Mouse (Mus musculus): ENCODE data around the gene Zcchc10. TPM values are rescaled to one million over a fixed set of nuclear protein-coding genes. Genes with fewer than 3 reads are reported as not detected.
"Not testable (repeated sequence)": the region's sequence is repeated elsewhere in the genome, so short reads cannot be mapped to it uniquely, and the experiment has no call there.

Gene Zcchc10
- total RNA-seq (2014; fragmentation: Nextera tagmentation) (22.6 and 30.5 TPM in 2 replicates), total RNA-seq (2017) (5.1 and 8.8 TPM in 2 replicates), polyA plus RNA-seq (2012) (2.6 and 2.8 TPM in 2 replicates)

GRCm38 (mm10) chr11:53324512-53324968, at the start of gene Zcchc10:
Zcchc10 (plus strand) TSS chr11:53324679.
- DNase-seq (ENCODE audit: low spot score) (peak; percentile 76), ATAC-seq (ENCODE audit: extremely low read depth, insufficient number of reproducible peaks, low FRiP score, poor library complexity, severe bottlenecking) (peak; percentile 87)
- H3K9me3 ChIP-seq (replicated peaks), result no peaks in the 10 kb centered on the region
- no peak for TF ChIP-seq GATA1 (IDR thresholded peaks at IDR 0.05; ENCODE audit: borderline replicate concordance, low read length)
- no peak for TF ChIP-seq CTCF (IDR thresholded peaks at IDR 0.05; ENCODE audit: low read depth, low read length)
- no peak for TF ChIP-seq TAL1 (conservative IDR thresholded peaks at IDR 0.05; ENCODE audit: low read depth, low read length)
- TF ChIP-seq GATA2 (IDR thresholded peaks at IDR 0.05; ENCODE audit: borderline replicate concordance, low read depth, low read length), result no peak
- TF ChIP-seq POLR2AphosphoS5 (IDR thresholded peaks at IDR 0.05; ENCODE audit: insufficient replicate concordance, low read depth, low read length), result no peak
- H3K4me3 ChIP-seq (ENCODE audit: low read depth, low read length), result peak within 1 kb of the TSS; percentile 93
- peaks cover 38% of the 10 kb centered on the region for H3K36me3 ChIP-seq (replicated peaks)
- peaks cover 36% of the 10 kb centered on the region for H3K4me1 ChIP-seq (ENCODE audit: insufficient read depth, low read depth, low read length)
- no peaks in the 10 kb centered on the region for H3K27me3 ChIP-seq (ENCODE audit: insufficient read depth, low read length)

- DNase-seq (ENCODE audit: low spot score) (no peak), ATAC-seq (ENCODE audit: extremely low read depth, insufficient number of reproducible peaks, low FRiP score, poor library complexity, severe bottlenecking) (no peak)
- no peak overlapping the region for H3K4me3 ChIP-seq (ENCODE audit: low read depth, low read length)
- peaks cover 91% of the 10 kb centered on the region for H3K36me3 ChIP-seq (replicated peaks)
- TF ChIP-seq GATA2 (IDR thresholded peaks at IDR 0.05; ENCODE audit: borderline replicate concordance, low read depth, low read length), result no peak
- no peak for TF ChIP-seq CTCF (IDR thresholded peaks at IDR 0.05; ENCODE audit: low read depth, low read length)
- no peak for TF ChIP-seq TAL1 (conservative IDR thresholded peaks at IDR 0.05; ENCODE audit: low read depth, low read length)
- no peak for TF ChIP-seq GATA1 (IDR thresholded peaks at IDR 0.05; ENCODE audit: borderline replicate concordance, low read length)
- TF ChIP-seq POLR2AphosphoS5 (IDR thresholded peaks at IDR 0.05; ENCODE audit: insufficient replicate concordance, low read depth, low read length), result no peak
- H3K4me1 ChIP-seq (ENCODE audit: insufficient read depth, low read depth, low read length), result peaks cover 36% of the 10 kb centered on the region
- no peaks in the 10 kb centered on the region for H3K27me3 ChIP-seq (ENCODE audit: insufficient read depth, low read length)
- H3K9me3 ChIP-seq (replicated peaks), result no peaks in the 10 kb centered on the region
Observed at GRCm38 (mm10) chr11:53275358-53275757, 49.1 kb upstream of the Zcchc10 start.

- H3K27me3 ChIP-seq (ENCODE audit: insufficient read depth, low read length), result no peaks in the 10 kb centered on the region
- peaks cover 43% of the 10 kb centered on the region for H3K4me1 ChIP-seq (ENCODE audit: insufficient read depth, low read depth, low read length)
- TF ChIP-seq GATA1 (IDR thresholded peaks at IDR 0.05; ENCODE audit: borderline replicate concordance, low read length), result no peak
- TF ChIP-seq GATA2 (IDR thresholded peaks at IDR 0.05; ENCODE audit: borderline replicate concordance, low read depth, low read length), result no peak
- peaks cover 90% of the 10 kb centered on the region for H3K36me3 ChIP-seq (replicated peaks)
- no peak overlapping the region for H3K4me3 ChIP-seq (ENCODE audit: low read depth, low read length)
- DNase-seq (ENCODE audit: low spot score) (no peak), ATAC-seq (ENCODE audit: extremely low read depth, insufficient number of reproducible peaks, low FRiP score, poor library complexity, severe bottlenecking) (no peak)
- H3K9me3 ChIP-seq (replicated peaks), result no peaks in the 10 kb centered on the region
Observed at GRCm38 (mm10) chr11:53278411-53278810, 46.1 kb upstream of the Zcchc10 start.

- Histone ChIP-seq H3K4me3 (ENCODE audit: low read depth, low read length) (no peak overlapping the region), H3K36me3 (replicated peaks) (peaks cover 98% of the 10 kb centered on the region), H3K4me1 (ENCODE audit: insufficient read depth, low read depth, low read length) (peaks cover 20% of the 10 kb centered on the region), H3K9me3 (replicated peaks) (no peaks in the 10 kb centered on the region), H3K27me3 (ENCODE audit: insufficient read depth, low read length) (no peaks in the 10 kb centered on the region)
- DNase-seq (ENCODE audit: low spot score) (no peak), ATAC-seq (ENCODE audit: extremely low read depth, insufficient number of reproducible peaks, low FRiP score, poor library complexity, severe bottlenecking) (no peak)
- TF ChIP-seq GATA1 (IDR thresholded peaks at IDR 0.05; ENCODE audit: borderline replicate concordance, low read length), result no peak
- TF ChIP-seq POLR2AphosphoS5 (IDR thresholded peaks at IDR 0.05; ENCODE audit: insufficient replicate concordance, low read depth, low read length), result no peak
- no peak for TF ChIP-seq GATA2 (IDR thresholded peaks at IDR 0.05; ENCODE audit: borderline replicate concordance, low read depth, low read length)
- no peak for TF ChIP-seq TAL1 (conservative IDR thresholded peaks at IDR 0.05; ENCODE audit: low read depth, low read length)
- TF ChIP-seq CTCF (IDR thresholded peaks at IDR 0.05; ENCODE audit: low read depth, low read length), result no peak
Observed at GRCm38 (mm10) chr11:53285885-53286284, 38.6 kb upstream of the Zcchc10 start.

GRCm38 (mm10) chr11:53290187-53290586, 34.3 kb upstream of the Zcchc10 start:
- not testable (repeated sequence) for ATAC-seq (ENCODE audit: extremely low read depth, insufficient number of reproducible peaks, low FRiP score, poor library complexity, severe bottlenecking); H3K4me3 ChIP-seq (ENCODE audit: low read depth, low read length); H3K27me3 ChIP-seq (ENCODE audit: insufficient read depth, low read length); H3K9me3 ChIP-seq (replicated peaks); DNase-seq (ENCODE audit: low spot score)
- Histone ChIP-seq H3K36me3 (replicated peaks) (peaks cover 94% of the 10 kb centered on the region), H3K4me1 (ENCODE audit: insufficient read depth, low read depth, low read length) (peaks cover 23% of the 10 kb centered on the region)

- no peaks in the 10 kb centered on the region for H3K27me3 ChIP-seq (ENCODE audit: insufficient read depth, low read length)
- no peak for TF ChIP-seq CTCF (IDR thresholded peaks at IDR 0.05; ENCODE audit: low read depth, low read length)
- TF ChIP-seq GATA2 (IDR thresholded peaks at IDR 0.05; ENCODE audit: borderline replicate concordance, low read depth, low read length), result no peak
- TF ChIP-seq POLR2AphosphoS5 (IDR thresholded peaks at IDR 0.05; ENCODE audit: insufficient replicate concordance, low read depth, low read length), result no peak
- no peak for TF ChIP-seq GATA1 (IDR thresholded peaks at IDR 0.05; ENCODE audit: borderline replicate concordance, low read length)
- TF ChIP-seq TAL1 (conservative IDR thresholded peaks at IDR 0.05; ENCODE audit: low read depth, low read length), result no peak
- ATAC-seq (ENCODE audit: extremely low read depth, insufficient number of reproducible peaks, low FRiP score, poor library complexity, severe bottlenecking) (no peak), DNase-seq (ENCODE audit: low spot score) (no peak)
- peaks cover 91% of the 10 kb centered on the region for H3K36me3 ChIP-seq (replicated peaks)
- H3K9me3 ChIP-seq (replicated peaks), result no peaks in the 10 kb centered on the region
- no peak overlapping the region for H3K4me3 ChIP-seq (ENCODE audit: low read depth, low read length)
- H3K4me1 ChIP-seq (ENCODE audit: insufficient read depth, low read depth, low read length), result peaks cover 25% of the 10 kb centered on the region
Observed at GRCm38 (mm10) chr11:53290871-53291270, 33.6 kb upstream of the Zcchc10 start.

GRCm38 (mm10) chr11:53294441-53294840, 30.0 kb upstream of the Zcchc10 start:
- Histone ChIP-seq H3K4me3 (ENCODE audit: low read depth, low read length) (no peak overlapping the region), H3K4me1 (ENCODE audit: insufficient read depth, low read depth, low read length) (peaks cover 44% of the 10 kb centered on the region), H3K27me3 (ENCODE audit: insufficient read depth, low read length) (no peaks in the 10 kb centered on the region), H3K9me3 (replicated peaks) (no peaks in the 10 kb centered on the region), H3K36me3 (replicated peaks) (peaks cover 85% of the 10 kb centered on the region)
- DNase-seq (ENCODE audit: low spot score), result no peak
- ATAC-seq (ENCODE audit: extremely low read depth, insufficient number of reproducible peaks, low FRiP score, poor library complexity, severe bottlenecking), result no peak
- TF ChIP-seq POLR2AphosphoS5 (IDR thresholded peaks at IDR 0.05; ENCODE audit: insufficient replicate concordance, low read depth, low read length), result no peak
- no peak for TF ChIP-seq GATA1 (IDR thresholded peaks at IDR 0.05; ENCODE audit: borderline replicate concordance, low read length)
- TF ChIP-seq TAL1 (conservative IDR thresholded peaks at IDR 0.05; ENCODE audit: low read depth, low read length), result no peak
- no peak for TF ChIP-seq CTCF (IDR thresholded peaks at IDR 0.05; ENCODE audit: low read depth, low read length)
- TF ChIP-seq GATA2 (IDR thresholded peaks at IDR 0.05; ENCODE audit: borderline replicate concordance, low read depth, low read length), result no peak

Data from G1E (cell line).